Mouse (Mus musculus) embryonic facial prominence, embryonic 12.5 days (tissue): Measurements from ENCODE around the gene Gnb3. TPM values are rescaled to one million over a fixed set of nuclear protein-coding genes. Genes with fewer than 3 reads are reported as not detected.

ENCODE experiments used
- ATAC-seq: fragments of 200-750 bp; cut with Nextera tagmentation; 2 replicates; pipeline ENCODE4 v1.8.0; 2017; ENCODE audit not compliant: insufficient number of reproducible peaks, insufficient read depth, low FRiP score, low TSS enrichment
- H3K27ac ChIP-seq: fragments of 300-500 bp; sonication (generic); 2 replicates; pipeline ENCODE4 v1.5.1; 2016; ENCODE audit warnings: mild to moderate bottlenecking
- H3K27me3 ChIP-seq: fragments of 300-500 bp; sonication (generic); 2 replicates; pipeline ENCODE4 v1.6.1; 2016; ENCODE audit warnings: mild to moderate bottlenecking, moderate library complexity
- H3K36me3 ChIP-seq: fragments of 300-500 bp; sonication (generic); 2 replicates; pipeline ENCODE4 v1.6.1; 2016; ENCODE audit warnings: mild to moderate bottlenecking
- H3K4me1 ChIP-seq: fragments of 300-500 bp; sonication (generic); 2 replicates; pipeline ENCODE4 v1.6.1; 2016
- H3K4me2 ChIP-seq: fragments of 300-500 bp; sonication (generic); replicated peaks from 2 replicates; pipeline ENCODE4 v1.6.1; 2016; ENCODE audit warnings: mild to moderate bottlenecking, moderate library complexity
- H3K4me3 ChIP-seq: fragments of 300-500 bp; sonication (generic); 2 replicates; pipeline ENCODE4 v1.5.1; 2016; ENCODE audit warnings: mild to moderate bottlenecking
- H3K9ac ChIP-seq: fragments of 300-500 bp; sonication (generic); 2 replicates; pipeline ENCODE4 v1.6.1; 2016; ENCODE audit warnings: mild to moderate bottlenecking, moderate library complexity
- H3K9me3 ChIP-seq: fragments of 300-500 bp; sonication (generic); 2 replicates; pipeline ENCODE4 v1.6.1; 2016; ENCODE audit warnings: mild to moderate bottlenecking, moderate library complexity
- WGBS: fragments of 180-500 bp; shearing (Covaris S2); methylation state at CpG from one replicate; pipeline ENCODE4 v1.1.7; 2016; 5-methylcytosine and 5-hydroxymethylcytosine counted together
- polyA plus RNA-seq: library from polyadenylated mRNA; unstranded; fragments of >200 nt; fragmentation: Nextera tagmentation; extraction: Ambion mirVana; gene quantifications from 2 replicates; pipeline ENCODE4 v1.2.1, GENCODE M21; 2016

Gene Gnb3
- polyA plus RNA-seq, 1 experiment from 2014 or later = 0.58 TPM

GRCm38 (mm10) chr6:124863658-124864298 is 23.7 kb upstream of the Gnb3 start, which contains the start of gene Gpr162:
TSS of gene Gpr162 (minus strand) at chr6:124863983.
- H3K9me3 ChIP-seq = no peaks in the 10 kb centered on the region
- WGBS = 1% methylated on average over 33 of the region's 43 CpGs
- H3K4me2 ChIP-seq = peak within 1 kb of the TSS; percentile 84
- H3K27me3 ChIP-seq = peaks cover 12% of the 10 kb centered on the region; the same call in 1 of the 2 replicates
- H3K36me3 ChIP-seq = no peaks in the 10 kb centered on the region
- H3K4me1 ChIP-seq = peaks cover 35% of the 10 kb centered on the region
- H3K4me3 ChIP-seq = peak within 1 kb of the TSS; percentile 55
- ATAC-seq = peak; percentile 13; the same call in 1 of the 2 replicates
- peak within 1 kb of the TSS; percentile 72 for H3K9ac ChIP-seq
- H3K27ac ChIP-seq = peak within 1 kb of the TSS; percentile 69

DNA sequence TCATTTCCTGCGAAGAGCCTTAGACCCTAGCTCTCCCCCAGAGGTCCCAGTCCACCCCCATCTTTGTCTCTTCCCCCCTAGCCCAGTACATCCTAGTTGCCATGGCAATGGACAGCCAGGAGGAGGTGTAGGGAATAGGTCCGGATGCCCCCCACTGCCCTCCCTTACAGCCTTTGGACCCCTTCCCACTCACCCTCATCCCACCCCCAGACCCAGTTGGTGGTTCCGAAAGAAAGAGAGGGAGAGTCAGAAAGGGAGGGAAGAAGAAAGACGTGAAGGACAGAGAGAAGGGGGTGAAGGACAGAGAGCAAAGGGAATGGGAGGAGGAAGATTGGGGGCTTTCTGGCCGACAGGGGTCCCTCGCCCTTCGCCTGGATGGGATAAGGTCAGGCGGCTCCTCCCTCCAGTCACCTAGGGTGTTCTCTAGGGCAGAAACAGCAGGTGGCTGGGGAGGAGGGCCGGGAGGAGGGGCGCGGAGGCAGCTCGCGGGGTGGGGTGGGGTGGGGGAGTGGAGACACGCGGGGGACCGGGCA is 23.1 kb upstream of the Gnb3 start:
- 0 out of 2 replicates have a peak, but pooled peaks have one; percentile 2 for ATAC-seq
- Histone ChIP-seq H3K4me2 (peak overlapping the region; percentile 84), H3K4me1 (peaks cover 40% of the 10 kb centered on the region), H3K9me3 (no peaks in the 10 kb centered on the region), H3K4me3 (peak overlapping the region; percentile 55), H3K36me3 (no peaks in the 10 kb centered on the region), H3K27me3 (peaks cover 12% of the 10 kb centered on the region; the same call in 1 of the 2 replicates), H3K27ac (0 out of 2 replicates have a peak overlapping the region, but pooled peaks have one; percentile 69), H3K9ac (peak overlapping the region; percentile 72)
- under 1% methylated on average over 8 of the region's 16 CpGs for WGBS

- Histone ChIP-seq H3K27me3 (peaks cover 12% of the 10 kb centered on the region; the same call in 1 of the 2 replicates), H3K27ac (no peak overlapping the region), H3K36me3 (no peaks in the 10 kb centered on the region), H3K9me3 (no peaks in the 10 kb centered on the region), H3K9ac (peak overlapping the region; percentile 72; the same call in 1 of the 2 replicates), H3K4me3 (peak overlapping the region; percentile 55), H3K4me2 (peak overlapping the region; percentile 84), H3K4me1 (peaks cover 42% of the 10 kb centered on the region)
- no peak for ATAC-seq
- WGBS = 12% methylated on average over 8 of the region's 8 CpGs
Observed at GRCm38 (mm10) chr6:124862406-124863124, 22.5 kb upstream of the Gnb3 start.

DNA sequence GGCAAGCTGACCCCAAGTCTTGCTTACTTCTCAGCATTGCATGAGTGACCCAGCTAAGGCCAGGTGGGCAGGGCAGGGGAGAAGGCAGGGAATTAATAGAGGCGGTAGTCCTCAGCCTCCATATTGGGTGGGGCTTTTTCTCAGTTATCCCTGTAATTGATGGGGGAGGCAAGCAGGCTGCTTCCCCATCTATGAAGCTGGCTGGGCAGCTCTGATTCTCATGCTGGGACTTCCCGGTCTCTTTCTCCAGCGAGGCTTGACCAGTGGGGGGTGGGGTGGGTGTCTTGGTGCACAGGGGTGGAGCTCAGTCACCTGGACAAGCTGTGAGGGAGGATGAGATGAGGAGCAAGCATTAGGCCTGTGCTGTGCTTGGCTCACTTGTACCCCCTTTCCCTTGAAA is 21.7 kb upstream of the Gnb3 start:
- no peak overlapping the region for H3K4me2 ChIP-seq
- no peak overlapping the region for H3K9ac ChIP-seq
- ATAC-seq = no peak
- peaks cover 12% of the 10 kb centered on the region; the same call in 1 of the 2 replicates for H3K27me3 ChIP-seq
- H3K4me3 ChIP-seq = no peak overlapping the region
- H3K36me3 ChIP-seq = no peaks in the 10 kb centered on the region
- H3K27ac ChIP-seq = no peak overlapping the region
- no peaks in the 10 kb centered on the region for H3K9me3 ChIP-seq
- H3K4me1 ChIP-seq = peaks cover 42% of the 10 kb centered on the region
- WGBS = 39% methylated on average over 3 of the region's 3 CpGs

- no peak overlapping the region for H3K27ac ChIP-seq
- H3K4me2 ChIP-seq = no peak overlapping the region
Observed at GRCm38 (mm10) chr6:124861266-124861665, 21.2 kb upstream of the Gnb3 start.

DNA sequence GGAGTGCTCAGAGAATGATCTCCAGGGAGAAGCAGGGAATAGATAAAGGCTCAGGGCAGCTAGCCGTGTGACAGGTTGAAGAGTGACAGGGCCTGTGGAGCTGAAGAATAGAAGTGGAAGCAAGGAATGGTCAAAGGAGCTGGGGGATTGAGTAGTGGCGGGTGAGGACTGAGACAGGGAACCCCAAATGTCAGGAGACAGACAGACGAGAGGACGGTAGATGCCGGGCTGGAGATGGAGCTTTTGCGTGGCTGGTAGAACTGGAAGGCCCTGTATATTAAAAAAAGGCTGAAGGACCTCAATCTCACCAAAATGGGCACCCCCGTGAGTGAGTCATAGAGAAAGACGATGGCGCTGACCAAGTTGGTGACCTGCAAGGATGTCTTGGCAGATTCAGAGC is 20.4 kb upstream of the Gnb3 start:
- Histone ChIP-seq H3K4me2 (no peak overlapping the region), H3K4me3 (no peak overlapping the region)
- 88% methylated on average over 9 of the region's 9 CpGs for WGBS

More at GRCm38 (mm10) chr6:124861266-124861665, 21.2 kb upstream of the Gnb3 start:
- 79% methylated on average over 19 of the region's 19 CpGs for WGBS
- ATAC-seq = no peak
- Histone ChIP-seq H3K9ac (no peak overlapping the region), H3K27me3 (peaks cover 9% of the 10 kb centered on the region; the same call in 1 of the 2 replicates), H3K9me3 (no peaks in the 10 kb centered on the region), H3K4me3 (no peak overlapping the region), H3K4me1 (peaks cover 43% of the 10 kb centered on the region), H3K36me3 (no peaks in the 10 kb centered on the region)

GRCm38 (mm10) chr6:124859725-124860124 is 19.6 kb upstream of the Gnb3 start:
- Histone ChIP-seq H3K4me3 (no peak overlapping the region), H3K27me3 (no peaks in the 10 kb centered on the region; the same call in 1 of the 2 replicates), H3K27ac (0 out of 2 replicates have a peak overlapping the region, but pooled peaks have one; percentile 37), H3K4me2 (0 out of 2 replicates have a peak overlapping the region, but pooled peaks have one; percentile 14), H3K36me3 (peaks cover 4% of the 10 kb centered on the region; the same call in 1 of the 2 replicates), H3K9me3 (no peaks in the 10 kb centered on the region), H3K9ac (no peak overlapping the region), H3K4me1 (peaks cover 47% of the 10 kb centered on the region)
- WGBS = 8% methylated on average over 12 of the region's 12 CpGs
- ATAC-seq = 0 out of 2 replicates have a peak, but pooled peaks have one; percentile 13

More for the DNA sequence above, 20.4 kb upstream of the Gnb3 start:
- Histone ChIP-seq H3K27me3 (peaks cover 5% of the 10 kb centered on the region; the same call in 1 of the 2 replicates), H3K36me3 (no peaks in the 10 kb centered on the region), H3K9ac (no peak overlapping the region), H3K9me3 (no peaks in the 10 kb centered on the region), H3K4me1 (peaks cover 46% of the 10 kb centered on the region), H3K27ac (peak overlapping the region; percentile 37; the same call in 1 of the 2 replicates)
- no peak for ATAC-seq

GRCm38 (mm10) chr6:124858561-124859318 is 18.7 kb upstream of the Gnb3 start:
- Histone ChIP-seq H3K4me3 (peak overlapping the region; percentile 87; the same call in 1 of the 2 replicates), H3K9me3 (no peaks in the 10 kb centered on the region), H3K27ac (0 out of 2 replicates have a peak overlapping the region, but pooled peaks have one; percentile 99), H3K4me1 (peaks cover 41% of the 10 kb centered on the region), H3K4me2 (peak overlapping the region; percentile 76), H3K9ac (peak overlapping the region; percentile 97; the same call in 1 of the 2 replicates), H3K27me3 (no peaks in the 10 kb centered on the region), H3K36me3 (peaks cover 12% of the 10 kb centered on the region)
- WGBS = 73% methylated on average over 28 of the region's 28 CpGs
- ATAC-seq = no peak

GRCm38 (mm10) chr6:124857840-124858530 is 17.9 kb upstream of the Gnb3 start:
- Histone ChIP-seq H3K36me3 (peaks cover 19% of the 10 kb centered on the region), H3K27me3 (no peaks in the 10 kb centered on the region), H3K4me2 (peak overlapping the region; percentile 76), H3K4me3 (peak overlapping the region; percentile 87), H3K9me3 (no peaks in the 10 kb centered on the region), H3K9ac (peak overlapping the region; percentile 97), H3K27ac (peak overlapping the region; percentile 99), H3K4me1 (peaks cover 38% of the 10 kb centered on the region)
- ATAC-seq = no peak
- WGBS = 19% methylated on average over 26 of the region's 26 CpGs
